Mouse (Mus musculus) urinary bladder, postnatal 25 days (tissue): ENCODE results near the gene Larp4.

Experiments used
- DNase-seq: peaks from one replicate; pipeline ENCODE4 v3.0.0; 2022; ENCODE audit warnings: low spot score

Gene Larp4

GRCm38 (mm10) chr15:100004677-100005273, 34.9 kb downstream of the Larp4 start:
- no peak for DNase-seq

GRCm38 (mm10) chr15:100006180-100006579, 36.3 kb downstream of the Larp4 start:
- DNase-seq = no peak

GRCm38 (mm10) chr15:100018280-100018899, 48.5 kb downstream of the Larp4 start:
- no peak for DNase-seq

GRCm38 (mm10) chr15:100021175-100021574, 51.3 kb downstream of the Larp4 start:
- DNase-seq = no peak

GRCm38 (mm10) chr15:100022923-100023322, 53.1 kb downstream of the Larp4 start:
- peak; percentile 31 for DNase-seq

GRCm38 (mm10) chr15:100025076-100025834, 55.4 kb downstream of the Larp4 start:
- DNase-seq = no peak

- DNase-seq = no peak
These were observed 58.3 kb downstream of the Larp4 start for GRCm38 (mm10) chr15:100028133-100028532.

GRCm38 (mm10) chr15:100029497-100029896, 59.6 kb downstream of the Larp4 start:
- DNase-seq = no peak

- no peak for DNase-seq
These were observed 60.0 kb downstream of the Larp4 start for GRCm38 (mm10) chr15:100029900-100030299.

- no peak for DNase-seq
These were observed 62.7 kb downstream of the Larp4 start for GRCm38 (mm10) chr15:100032546-100032945.

GRCm38 (mm10) chr15:100038470-100038971, 68.7 kb downstream of the Larp4 start, which contains the start of gene Dip2b:
Gene Dip2b, plus strand, starts transcription at chr15:100038664.
- DNase-seq = peak; percentile 100

- DNase-seq = peak; percentile 36
These were observed 69.3 kb downstream of the Larp4 start for GRCm38 (mm10) chr15:100039001-100039701.

GRCm38 (mm10) chr15:100040541-100041266, 70.8 kb downstream of the Larp4 start:
- DNase-seq = no peak

- no peak for DNase-seq
These were observed 71.6 kb downstream of the Larp4 start for GRCm38 (mm10) chr15:100041267-100042047.

- DNase-seq = no peak
These were observed 72.2 kb downstream of the Larp4 start for GRCm38 (mm10) chr15:100042048-100042400.

- DNase-seq = no peak
These were observed 75.7 kb downstream of the Larp4 start for GRCm38 (mm10) chr15:100045576-100045975.

- no peak for DNase-seq
These were observed 79.7 kb downstream of the Larp4 start for GRCm38 (mm10) chr15:100049496-100050087.

GRCm38 (mm10) chr15:100050940-100051339, 81.1 kb downstream of the Larp4 start:
- no peak for DNase-seq

- DNase-seq = no peak
These were observed 82.9 kb downstream of the Larp4 start for GRCm38 (mm10) chr15:100052726-100053125.

- DNase-seq = no peak
These were observed 86.6 kb downstream of the Larp4 start for GRCm38 (mm10) chr15:100056397-100056908.
